Mouse (Mus musculus): Measurements from ENCODE around the gene Adam8. TPM values are rescaled to one million over a fixed set of nuclear protein-coding genes. Genes with fewer than 3 reads are reported as not detected.
A peak's percentile ranks its signal among the peaks of the same experiment; 100 is the strongest.

Adam8 gene
- polyA plus RNA-seq, 1 experiment from 2014 or later = 2.1 TPM

GRCm38 (mm10) chr7:139990864-139991394, 1.4 kb downstream of the Adam8 start:
- Histone ChIP-seq H3K27ac (replicated peaks; ENCODE audit: low read depth, low read length) (no peak overlapping the region), H3K4me1 (ENCODE audit: control insufficient read depth, insufficient read depth, low read length) (no peaks in the 10 kb centered on the region), H3K27me3 (ENCODE audit: control insufficient read depth, insufficient read depth, low read length) (no peaks in the 10 kb centered on the region), H3K36me3 (ENCODE audit: control insufficient read depth, insufficient read depth, low read length) (no peaks in the 10 kb centered on the region; the same call in 1 of the 2 replicates), H3K9ac (ENCODE audit: low read length) (no peak overlapping the region), H3K9me3 (ENCODE audit: control insufficient read depth, low read length) (no peaks in the 10 kb centered on the region), H3K4me2 (ENCODE audit: low read depth, severe bottlenecking) (no peak overlapping the region), H3K4me3 (ENCODE audit: low read depth, low read length) (no peak overlapping the region)
- ATAC-seq (ENCODE audit: insufficient number of reproducible peaks, low FRiP score, low TSS enrichment, low read depth) (no peak), DNase-seq (ENCODE audit: low spot score) (no peak)
- WGBS = 74% methylated on average over 8 of the region's 8 CpGs

- no peaks in the 10 kb centered on the region for H3K4me1 ChIP-seq (ENCODE audit: control insufficient read depth, insufficient read depth, low read length)
- ATAC-seq (ENCODE audit: insufficient number of reproducible peaks, low FRiP score, low TSS enrichment, low read depth) = no peak
- WGBS = 87% methylated on average over 9 of the region's 9 CpGs
- no peaks in the 10 kb centered on the region for H3K27me3 ChIP-seq (ENCODE audit: control insufficient read depth, insufficient read depth, low read length)
- H3K36me3 ChIP-seq (ENCODE audit: control insufficient read depth, insufficient read depth, low read length) = no peaks in the 10 kb centered on the region; the same call in 1 of the 2 replicates
- H3K4me2 ChIP-seq (ENCODE audit: low read depth, severe bottlenecking) = no peak overlapping the region
- no peak overlapping the region for H3K4me3 ChIP-seq (ENCODE audit: low read depth, low read length)
- H3K27ac ChIP-seq (replicated peaks; ENCODE audit: low read depth, low read length) = no peak overlapping the region
- H3K9ac ChIP-seq (ENCODE audit: low read length) = no peak overlapping the region
- H3K9me3 ChIP-seq (ENCODE audit: control insufficient read depth, low read length) = no peaks in the 10 kb centered on the region
- DNase-seq (ENCODE audit: low spot score) = no peak
These were observed 4.1 kb downstream of the Adam8 start for GRCm38 (mm10) chr7:139988272-139988671.

- no peaks in the 10 kb centered on the region for H3K9me3 ChIP-seq (ENCODE audit: control insufficient read depth, low read length)
- no peak overlapping the region for H3K9ac ChIP-seq (ENCODE audit: low read length)
- no peaks in the 10 kb centered on the region; the same call in 1 of the 2 replicates for H3K36me3 ChIP-seq (ENCODE audit: control insufficient read depth, insufficient read depth, low read length)
- H3K27me3 ChIP-seq (ENCODE audit: control insufficient read depth, insufficient read depth, low read length) = no peaks in the 10 kb centered on the region
- no peak overlapping the region for H3K4me2 ChIP-seq (ENCODE audit: low read depth, severe bottlenecking)
- ATAC-seq (ENCODE audit: insufficient number of reproducible peaks, low FRiP score, low TSS enrichment, low read depth) (no peak), DNase-seq (ENCODE audit: low spot score) (no peak)
- no peaks in the 10 kb centered on the region for H3K4me1 ChIP-seq (ENCODE audit: control insufficient read depth, insufficient read depth, low read length)
- H3K27ac ChIP-seq (replicated peaks; ENCODE audit: low read depth, low read length) = no peak overlapping the region
- H3K4me3 ChIP-seq (ENCODE audit: low read depth, low read length) = no peak overlapping the region
- WGBS = 89% methylated on average over 11 of the region's 11 CpGs
These were observed 7.9 kb downstream of the Adam8 start for GRCm38 (mm10) chr7:139984505-139984904.

GRCm38 (mm10) chr7:139982058-139982457, 10.3 kb downstream of the Adam8 start:
- ATAC-seq (ENCODE audit: insufficient number of reproducible peaks, low FRiP score, low TSS enrichment, low read depth) (no peak), DNase-seq (ENCODE audit: low spot score) (no peak)
- H3K9me3 ChIP-seq (ENCODE audit: control insufficient read depth, low read length) = no peaks in the 10 kb centered on the region
- WGBS = 88% methylated on average over 11 of the region's 11 CpGs
- no peak overlapping the region for H3K27ac ChIP-seq (replicated peaks; ENCODE audit: low read depth, low read length)
- H3K27me3 ChIP-seq (ENCODE audit: control insufficient read depth, insufficient read depth, low read length) = no peaks in the 10 kb centered on the region
- no peak overlapping the region for H3K9ac ChIP-seq (ENCODE audit: low read length)
- H3K4me3 ChIP-seq (ENCODE audit: low read depth, low read length) = no peak overlapping the region
- no peaks in the 10 kb centered on the region; the same call in 1 of the 2 replicates for H3K36me3 ChIP-seq (ENCODE audit: control insufficient read depth, insufficient read depth, low read length)
- no peak overlapping the region for H3K4me2 ChIP-seq (ENCODE audit: low read depth, severe bottlenecking)
- H3K4me1 ChIP-seq (ENCODE audit: control insufficient read depth, insufficient read depth, low read length) = no peaks in the 10 kb centered on the region

- no peaks in the 10 kb centered on the region for H3K9me3 ChIP-seq (ENCODE audit: control insufficient read depth, low read length)
- H3K4me2 ChIP-seq (ENCODE audit: low read depth, severe bottlenecking) = no peak overlapping the region
- no peaks in the 10 kb centered on the region for H3K36me3 ChIP-seq (ENCODE audit: control insufficient read depth, insufficient read depth, low read length)
- ATAC-seq (ENCODE audit: insufficient number of reproducible peaks, low FRiP score, low TSS enrichment, low read depth) (no peak), DNase-seq (ENCODE audit: low spot score) (no peak)
- H3K9ac ChIP-seq (ENCODE audit: low read length) = no peak overlapping the region
- 57% methylated on average over 3 of the region's 3 CpGs for WGBS
- H3K27ac ChIP-seq (replicated peaks; ENCODE audit: low read depth, low read length) = no peak overlapping the region
- no peaks in the 10 kb centered on the region for H3K27me3 ChIP-seq (ENCODE audit: control insufficient read depth, insufficient read depth, low read length)
- H3K4me3 ChIP-seq (ENCODE audit: low read depth, low read length) = no peak overlapping the region
- no peaks in the 10 kb centered on the region for H3K4me1 ChIP-seq (ENCODE audit: control insufficient read depth, insufficient read depth, low read length)
These were observed 11.6 kb downstream of the Adam8 start for GRCm38 (mm10) chr7:139980778-139981177.

GRCm38 (mm10) chr7:139979011-139979719, 13.2 kb downstream of the Adam8 start:
- 50% methylated on average over 13 of the region's 13 CpGs for WGBS
- Histone ChIP-seq H3K27ac (replicated peaks; ENCODE audit: low read depth, low read length) (no peak overlapping the region), H3K27me3 (ENCODE audit: control insufficient read depth, insufficient read depth, low read length) (no peaks in the 10 kb centered on the region), H3K4me2 (ENCODE audit: low read depth, severe bottlenecking) (peak overlapping the region; percentile 93), H3K4me1 (ENCODE audit: control insufficient read depth, insufficient read depth, low read length) (no peaks in the 10 kb centered on the region), H3K36me3 (ENCODE audit: control insufficient read depth, insufficient read depth, low read length) (no peaks in the 10 kb centered on the region), H3K9ac (ENCODE audit: low read length) (no peak overlapping the region), H3K4me3 (ENCODE audit: low read depth, low read length) (peak overlapping the region; percentile 48), H3K9me3 (ENCODE audit: control insufficient read depth, low read length) (no peaks in the 10 kb centered on the region)
- DNase-seq (ENCODE audit: low spot score) (no peak), ATAC-seq (ENCODE audit: insufficient number of reproducible peaks, low FRiP score, low TSS enrichment, low read depth) (peak; percentile 54)

- Histone ChIP-seq H3K36me3 (ENCODE audit: control insufficient read depth, insufficient read depth, low read length) (no peaks in the 10 kb centered on the region), H3K27ac (replicated peaks; ENCODE audit: low read depth, low read length) (no peak within 1 kb of the TSS)
- 2% methylated on average over 32 of the region's 32 CpGs for WGBS
These were observed 14.0 kb downstream of the Adam8 start, which contains the start of gene 6430531B16Rik for GRCm38 (mm10) chr7:139978278-139978892. Gene 6430531B16Rik, minus strand, starts transcription at chr7:139978755.

GRCm38 (mm10) chr7:139975471-139975870, 16.9 kb downstream of the Adam8 start:
- H3K27ac ChIP-seq (replicated peaks; ENCODE audit: low read depth, low read length) = no peak overlapping the region
- no peak for DNase-seq (ENCODE audit: low spot score)
- no peaks in the 10 kb centered on the region for H3K4me1 ChIP-seq (ENCODE audit: control insufficient read depth, insufficient read depth, low read length)
- H3K36me3 ChIP-seq (ENCODE audit: control insufficient read depth, insufficient read depth, low read length) = no peaks in the 10 kb centered on the region
- no peaks in the 10 kb centered on the region for H3K27me3 ChIP-seq (ENCODE audit: control insufficient read depth, insufficient read depth, low read length)
- H3K9ac ChIP-seq (ENCODE audit: low read length) = no peak overlapping the region
- H3K9me3 ChIP-seq (ENCODE audit: control insufficient read depth, low read length) = no peaks in the 10 kb centered on the region
- no peak overlapping the region for H3K4me3 ChIP-seq (ENCODE audit: low read depth, low read length)
- no peak overlapping the region for H3K4me2 ChIP-seq (ENCODE audit: low read depth, severe bottlenecking)
- WGBS = 63% methylated on average over 5 of the region's 5 CpGs
- no peak for ATAC-seq (ENCODE audit: insufficient number of reproducible peaks, low FRiP score, low TSS enrichment, low read depth)

More at GRCm38 (mm10) chr7:139978278-139978892, 14.0 kb downstream of the Adam8 start, which contains the start of gene 6430531B16Rik:
- Histone ChIP-seq H3K4me2 (ENCODE audit: low read depth, severe bottlenecking) (peak within 1 kb of the TSS; percentile 93), H3K9ac (ENCODE audit: low read length) (peak within 1 kb of the TSS; percentile 63), H3K27me3 (ENCODE audit: control insufficient read depth, insufficient read depth, low read length) (no peaks in the 10 kb centered on the region), H3K9me3 (ENCODE audit: control insufficient read depth, low read length) (no peaks in the 10 kb centered on the region), H3K4me3 (ENCODE audit: low read depth, low read length) (peak within 1 kb of the TSS; percentile 48), H3K4me1 (ENCODE audit: control insufficient read depth, insufficient read depth, low read length) (no peaks in the 10 kb centered on the region)
- peak; percentile 91 for ATAC-seq (ENCODE audit: insufficient number of reproducible peaks, low FRiP score, low TSS enrichment, low read depth)
- peak; percentile 84 for DNase-seq (ENCODE audit: low spot score)
